Mouse (Mus musculus) adrenal gland, postnatal 25 days (tissue): ENCODE measurements around the gene Baz2b. TPM values are rescaled to one million over a fixed set of nuclear protein-coding genes. Genes with fewer than 3 reads are reported as not detected.
"Not testable (repeated sequence)": the region's sequence is repeated elsewhere in the genome, so short reads cannot be mapped to it uniquely, and the experiment has no call there.

Source experiments
- DNase-seq: peaks from one replicate; pipeline ENCODE4 v3.0.0; 2021; ENCODE audit warnings: mixed read lengths
- total RNA-seq: library from RNA; stranded (reverse); gene quantifications from 2 replicates; pipeline ENCODE4 v1.2.3, GENCODE M21; 2021

Baz2b gene
- total RNA-seq, 1 experiment from 2014 or later = 110 TPM

- no peak for DNase-seq
Measured at GRCm38 (mm10) chr2:59862618-59863017, 347.0 kb downstream of the Baz2b start.

GRCm38 (mm10) chr2:59854363-59854762, 355.3 kb downstream of the Baz2b start:
- DNase-seq = no peak

- no peak for DNase-seq
Measured at GRCm38 (mm10) chr2:59853543-59853942, 356.1 kb downstream of the Baz2b start.

- no peak for DNase-seq
Measured at GRCm38 (mm10) chr2:59852916-59853315, 356.7 kb downstream of the Baz2b start.

GRCm38 (mm10) chr2:59851885-59852284, 357.8 kb downstream of the Baz2b start:
- DNase-seq = not testable (repeated sequence)

Other genes starting within 250 kb of the Baz2b start
- 49.8 and 55.5 TPM in 2 replicates for gene March7, start within 50 bp of the Baz2b start, total RNA-seq
- 27.6 and 27.7 TPM in 2 replicates for gene Cd302, start 74.6 kb upstream of the Baz2b start, total RNA-seq
- 0.81 and 1.3 TPM in 2 replicates for gene Ly75, start 173.5 kb upstream of the Baz2b start, total RNA-seq